Comparison of ENCODE assay signal across 8 mouse cellular contexts in the genomic region with DNA sequence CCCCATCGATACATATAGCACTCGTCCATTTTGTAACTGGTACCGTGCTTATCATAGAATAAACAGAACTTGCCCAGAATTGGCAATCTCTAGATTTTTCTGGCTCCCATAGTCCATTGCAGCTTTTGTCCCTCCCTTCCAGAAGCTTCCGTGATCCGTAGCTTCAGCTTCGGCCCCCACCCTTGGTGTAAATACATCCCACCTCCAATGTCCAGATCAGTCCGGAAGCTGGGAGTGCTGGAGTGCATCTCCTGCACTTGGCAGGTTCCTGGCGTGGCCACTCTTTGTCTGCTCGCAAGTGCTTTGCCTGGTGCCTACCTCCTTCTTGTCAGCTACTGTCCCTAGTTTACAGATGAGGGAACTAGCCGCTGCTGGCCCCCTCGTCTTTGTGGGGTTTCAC. TPM values are rescaled to one million over a fixed set of nuclear protein-coding genes. Genes with fewer than 3 reads are reported as not detected.
DNase-seq lines count a peak whose midpoint lies in the region; ATAC-seq and TF ChIP-seq lines count a peak whose summit lies in the region.

No protein-coding gene starts in this region.

- DNase-seq in ES-E14 (ENCODE audit: low read depth, low spot score): no peak
- DNase-seq in heart, postnatal 4 days: peak; percentile 65
- no peak for DNase-seq in right cerebral cortex, adult 2 months (ENCODE audit: low spot score in 2 of 2)
- DNase-seq in spleen, postnatal 36 days (ENCODE audit: low spot score in 2 of 2): no peak
- no peak for DNase-seq in frontal cortex, postnatal 25 days (ENCODE audit: low spot score in 2 of 2)
- no peak for DNase-seq in ovary, adult 18-20 months (ENCODE audit: low spot score)

- peak overlapping the region; percentile 76 for H3K27ac ChIP-seq in ES-E14 (ENCODE audit: insufficient read depth, low read depth, low read length, poor library complexity, severe bottlenecking)
- H3K27ac ChIP-seq in embryonic facial prominence, embryonic 12.5 days: peak overlapping the region; percentile 79
- peak overlapping the region; percentile 96 for H3K27ac ChIP-seq in lung, embryonic 16.5 days (ENCODE audit: low read length)

- 49% methylated on average over 11 of the region's 11 CpGs for WGBS in embryonic facial prominence, embryonic 12.5 days
- 9% methylated on average over 11 of the region's 11 CpGs for WGBS in lung, embryonic 16.5 days

- H3K9ac ChIP-seq in ES-E14 (ENCODE audit: insufficient read depth, low read depth, low read length, poor library complexity, severe bottlenecking): peak overlapping the region; percentile 31; the same call in 1 of the 2 replicates
- peak overlapping the region; percentile 19 for H3K9ac ChIP-seq in embryonic facial prominence, embryonic 12.5 days
- H3K9ac ChIP-seq in lung, embryonic 16.5 days (ENCODE audit: low read length): peak overlapping the region; percentile 55

- ATAC-seq in embryonic facial prominence, embryonic 12.5 days (ENCODE audit: insufficient number of reproducible peaks, insufficient read depth, low FRiP score, low TSS enrichment): no peak
- peak; percentile 53 for ATAC-seq in lung, embryonic 16.5 days (ENCODE audit: low read depth)

- H3K9me3 ChIP-seq in ES-E14 (ENCODE audit: control insufficient read depth, insufficient read depth, low read depth, low read length): no peaks in the 10 kb centered on the region
- H3K9me3 ChIP-seq in embryonic facial prominence, embryonic 12.5 days: no peaks in the 10 kb centered on the region
- H3K9me3 ChIP-seq in lung, embryonic 16.5 days (ENCODE audit: control insufficient read depth, low read length): no peaks in the 10 kb centered on the region

- no peaks in the 10 kb centered on the region for H3K27me3 ChIP-seq in embryonic facial prominence, embryonic 12.5 days
- no peaks in the 10 kb centered on the region for H3K27me3 ChIP-seq in lung, embryonic 16.5 days (ENCODE audit: control insufficient read depth, insufficient read depth, low read depth, low read length)

- in situ Hi-C loops in ES-E14 (cut with MboI; ENCODE audit: low sequenced_read_pairs in 2 of 2, unreplicated experiment in 2 of 2): no loop called here

- H3K4me3 ChIP-seq in ES-E14 (ENCODE audit: insufficient read depth in 1 of 2, low read depth in 1 of 2, low read length in 2 of 2, poor library complexity in 1 of 2, severe bottlenecking in 1 of 2): no peak overlapping the region; a peak in 1 of 4 replicates
- no peak overlapping the region for H3K4me3 ChIP-seq in embryonic facial prominence, embryonic 12.5 days
- no peak overlapping the region for H3K4me3 ChIP-seq in lung, embryonic 16.5 days (ENCODE audit: low read length)

- no peak overlapping the region for H3K4me2 ChIP-seq in embryonic facial prominence, embryonic 12.5 days (replicated peaks)
- peak overlapping the region; percentile 42 for H3K4me2 ChIP-seq in lung, embryonic 16.5 days (ENCODE audit: low read depth, low read length)

- H3K4me1 ChIP-seq in ES-E14 (ENCODE audit: control insufficient read depth in 2 of 2, insufficient read depth in 2 of 2, low read length in 2 of 2, poor library complexity in 1 of 2): peaks cover 20 to 52% of the 10 kb centered on the region in 2 experiments
- peaks cover 24% of the 10 kb centered on the region for H3K4me1 ChIP-seq in embryonic facial prominence, embryonic 12.5 days
- peaks cover 56% of the 10 kb centered on the region for H3K4me1 ChIP-seq in lung, embryonic 16.5 days (replicated peaks; ENCODE audit: control insufficient read depth, insufficient read depth, low read length)

- peaks cover 10% of the 10 kb centered on the region for H3K36me3 ChIP-seq in ES-E14 (ENCODE audit: control insufficient read depth, insufficient read depth, low read length, poor library complexity, severe bottlenecking)
- H3K36me3 ChIP-seq in embryonic facial prominence, embryonic 12.5 days: peaks cover 24% of the 10 kb centered on the region
- peaks cover 29% of the 10 kb centered on the region for H3K36me3 ChIP-seq in lung, embryonic 16.5 days (ENCODE audit: control insufficient read depth, insufficient read depth, low read length)

TF ChIP-seq in ES-E14, 5 proteins besides CTCF, POLR2A, EP300 and RAD21:
- no peak for TF ChIP-seq ZNF384 (IDR thresholded peaks at IDR 0.05; ENCODE audit: low read depth, low read length)
- TF ChIP-seq ZC3H11A (IDR thresholded peaks at IDR 0.05; ENCODE audit: borderline replicate concordance, low read depth, low read length): no peak
- no peak for TF ChIP-seq CHD2 (IDR thresholded peaks at IDR 0.05; ENCODE audit: low read depth, low read length)
- TF ChIP-seq HCFC1 (IDR thresholded peaks at IDR 0.05; ENCODE audit: borderline replicate concordance, insufficient read depth, low read length): no peak

RNA-seq across cellular contexts. Expression of a gene that starts 32.9 kb away (rescaled TPM):
- total RNA-seq in ES-E14 (2012; rRNA removed): 65.3 and 90.0 TPM in 2 replicates
- polyA plus RNA-seq in embryonic facial prominence, embryonic 12.5 days (2016; fragmentation: Nextera tagmentation; extraction: Ambion mirVana): 48.8 and 54.7 TPM in 2 replicates
- total RNA-seq in heart, postnatal 4 days (2021): 10 to 100 TPM; 45.4 to 46.0 TPM
- polyA plus RNA-seq in lung, embryonic 16.5 days (2015; fragmentation: Nextera tagmentation; extraction: Ambion mirVana): 133 and 141 TPM in 2 replicates

RNA-seq across cellular contexts. Expression of a gene that starts 52.6 kb away (rescaled TPM):
- 2,117 and 2,535 TPM in 2 replicates for total RNA-seq in ES-E14 (2012; rRNA removed)
- polyA plus RNA-seq in embryonic facial prominence, embryonic 12.5 days (2016; fragmentation: Nextera tagmentation; extraction: Ambion mirVana): 160 and 169 TPM in 2 replicates
- 100 to 1,000 TPM; 151 to 169 TPM for total RNA-seq in heart, postnatal 4 days (2021)
- polyA plus RNA-seq in lung, embryonic 16.5 days (2015; fragmentation: Nextera tagmentation; extraction: Ambion mirVana): 145 and 151 TPM in 2 replicates

RNA-seq across cellular contexts. Expression of a gene that starts 52.6 kb away (rescaled TPM):
- 16.7 and 27.7 TPM in 2 replicates for total RNA-seq in ES-E14 (2012; rRNA removed)
- polyA plus RNA-seq in embryonic facial prominence, embryonic 12.5 days (2016; fragmentation: Nextera tagmentation; extraction: Ambion mirVana): 14.3 and 14.4 TPM in 2 replicates
- total RNA-seq in heart, postnatal 4 days (2021): 10 to 100 TPM; 12.9 to 13.4 TPM
- 9.3 and 10.6 TPM in 2 replicates for polyA plus RNA-seq in lung, embryonic 16.5 days (2015; fragmentation: Nextera tagmentation; extraction: Ambion mirVana)

Comparison
In these comparisons a context has a peak if more than half of its experiments do, and no peak if none do; other contexts are left out.
1. RNA of a gene that starts 52.6 kb away (total RNA-seq): 2,117 to 2,535 TPM in ES-E14; 151 to 169 TPM in heart, postnatal 4 days; every median in the first group is over 10 times any median in the second.
2. Peak in every context shown above with its lines, with median percentiles within 50 percentile points of each other: H3K27ac ChIP-seq and H3K9ac ChIP-seq.